Mouse (Mus musculus) heart, embryonic 12.5 days (tissue): Measurements from ENCODE around the gene Zfp663. TPM values are rescaled to one million over a fixed set of nuclear protein-coding genes. Genes with fewer than 3 reads are reported as not detected.

Experiments used
- ATAC-seq: fragments of 200-750 bp; cut with Nextera tagmentation; 2 replicates; pipeline ENCODE4 v1.8.0; 2017; ENCODE audit warnings: moderate TSS enrichment, moderate library complexity; ENCODE audit not compliant: insufficient number of reproducible peaks, low FRiP score
- H3K27ac ChIP-seq: fragments of 300-500 bp; sonication (generic); 2 replicates; pipeline ENCODE4 v1.5.1; 2016; ENCODE audit warnings: mild to moderate bottlenecking, moderate library complexity; ENCODE audit not compliant: poor library complexity, severe bottlenecking
- H3K27me3 ChIP-seq: fragments of 300-500 bp; sonication (generic); replicated peaks from 2 replicates; pipeline ENCODE4 v1.6.1; 2016; ENCODE audit warnings: mild to moderate bottlenecking, moderate library complexity
- H3K36me3 ChIP-seq: fragments of 300-500 bp; sonication (generic); 2 replicates; pipeline ENCODE4 v1.6.1; 2016; ENCODE audit warnings: mild to moderate bottlenecking, moderate library complexity
- H3K4me1 ChIP-seq: fragments of 300-500 bp; sonication (generic); replicated peaks from 2 replicates; pipeline ENCODE4 v1.6.1; 2016; ENCODE audit warnings: mild to moderate bottlenecking
- H3K4me2 ChIP-seq: fragments of 300-500 bp; sonication (generic); 2 replicates; pipeline ENCODE4 v1.6.1; 2016; ENCODE audit warnings: mild to moderate bottlenecking, moderate library complexity
- H3K4me3 ChIP-seq: fragments of 300-500 bp; sonication (generic); 2 replicates; pipeline ENCODE4 v1.5.1; 2016; ENCODE audit warnings: mild to moderate bottlenecking
- H3K9ac ChIP-seq: fragments of 300-500 bp; sonication (generic); 2 replicates; pipeline ENCODE4 v1.6.1; 2016; ENCODE audit warnings: mild to moderate bottlenecking, moderate library complexity
- H3K9me3 ChIP-seq: fragments of 300-500 bp; sonication (generic); replicated peaks from 2 replicates; pipeline ENCODE4 v1.6.1; 2016; ENCODE audit warnings: mild to moderate bottlenecking, moderate library complexity
- WGBS: fragments of 180-500 bp; shearing (Covaris S2); methylation state at CpG from one replicate; pipeline ENCODE4 v1.1.7; 2016; 5-methylcytosine and 5-hydroxymethylcytosine counted together
- polyA plus RNA-seq: library from polyadenylated mRNA; unstranded; fragments of >200 nt; fragmentation: Nextera tagmentation; extraction: Ambion mirVana; gene quantifications from 2 replicates; pipeline ENCODE4 v1.2.1, GENCODE M21; 2016

Zfp663 gene
- polyA plus RNA-seq, 1 experiment from 2014 or later, result not detected

DNA sequence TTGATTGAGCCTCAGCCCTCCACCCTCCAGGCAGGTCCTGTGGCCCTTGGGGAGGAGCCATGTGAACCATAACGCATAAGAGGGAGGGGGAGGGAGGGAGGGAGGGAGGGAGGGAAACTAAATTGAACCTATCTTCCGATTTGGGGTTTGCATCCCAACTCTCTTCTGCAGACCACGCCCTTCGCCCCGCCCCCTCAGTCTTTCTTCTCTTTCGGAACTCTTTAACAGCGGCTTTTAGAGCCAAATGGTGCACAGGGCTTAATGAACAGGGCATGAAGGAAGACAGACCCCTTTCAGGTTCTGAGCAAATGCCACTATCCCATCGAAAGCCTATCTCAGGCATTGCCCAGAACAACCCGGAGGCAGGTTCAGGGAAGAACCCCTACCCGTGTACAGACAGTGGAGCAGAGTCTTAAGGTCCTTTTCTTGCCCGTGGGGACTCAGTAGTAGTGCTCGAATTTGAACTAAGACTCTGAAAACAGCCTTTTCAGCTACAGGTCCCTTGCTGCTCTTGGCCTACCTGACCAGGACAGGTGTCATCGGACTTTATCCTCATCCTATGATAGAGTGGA, 575 bp downstream of the Zfp663 start:
- ATAC-seq, result no peak

GRCm38 (mm10) chr2:165367047-165367520, 1.4 kb downstream of the Zfp663 start:
- ATAC-seq, result peak; percentile 59; the same call in 1 of the 2 replicates
- WGBS, result 4% methylated on average over 5 of the region's 8 CpGs
- peaks cover 53% of the 10 kb centered on the region for H3K27me3 ChIP-seq

More for the DNA sequence above, 575 bp downstream of the Zfp663 start:
- Histone ChIP-seq H3K4me2 (peak overlapping the region; percentile 52), H3K9me3 (no peaks in the 10 kb centered on the region), H3K27me3 (peaks cover 45% of the 10 kb centered on the region), H3K36me3 (no peaks in the 10 kb centered on the region), H3K27ac (no peak overlapping the region), H3K4me3 (peak overlapping the region; percentile 9), H3K9ac (no peak overlapping the region), H3K4me1 (peaks cover 24% of the 10 kb centered on the region)
- WGBS, result 6% methylated on average over 12 of the region's 13 CpGs

DNA sequence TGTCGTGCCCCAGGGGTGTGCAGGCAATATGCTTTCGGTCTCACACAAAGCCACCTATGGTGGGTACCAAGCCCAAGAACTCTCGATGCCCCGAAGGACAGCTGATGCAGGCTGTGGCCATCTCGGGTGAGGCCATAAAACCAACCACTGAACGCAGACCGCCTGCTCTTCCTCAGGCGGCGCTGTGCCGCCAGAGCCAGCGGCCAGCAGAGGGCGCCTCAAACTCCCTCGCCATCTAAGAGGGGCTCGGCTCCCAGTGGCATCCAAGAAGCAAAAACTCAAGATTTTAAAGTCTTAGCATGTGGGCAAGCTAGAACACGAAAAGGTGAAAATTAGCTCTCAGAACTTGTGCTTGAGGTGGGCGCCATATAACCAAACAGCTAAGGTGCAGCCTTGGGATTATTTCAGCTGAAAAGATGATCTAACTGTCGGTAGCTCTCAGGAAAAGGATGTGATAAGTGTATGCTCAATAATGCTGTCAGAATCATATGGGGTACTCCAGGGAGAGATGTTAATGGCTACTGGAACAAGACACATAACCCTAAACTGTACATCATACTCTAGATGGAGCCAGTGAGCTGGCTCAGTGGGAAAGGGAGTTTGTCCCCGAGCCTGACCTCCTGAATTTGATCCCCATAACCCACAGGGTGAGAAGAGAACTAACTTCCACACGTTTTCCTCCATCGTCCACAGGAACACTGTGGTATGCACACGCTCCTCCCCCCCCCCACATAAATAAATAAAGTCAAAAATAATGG, 4.0 kb downstream of the Zfp663 start:
- Histone ChIP-seq H3K27me3 (peaks cover 60% of the 10 kb centered on the region), H3K9ac (no peak overlapping the region)
- WGBS, result 11% methylated on average over 21 of the region's 21 CpGs

More at GRCm38 (mm10) chr2:165367047-165367520, 1.4 kb downstream of the Zfp663 start:
- H3K27ac ChIP-seq, result no peak overlapping the region
- no peak overlapping the region for H3K9ac ChIP-seq
- peaks cover 24% of the 10 kb centered on the region for H3K4me1 ChIP-seq
- peak overlapping the region; percentile 27 for H3K4me2 ChIP-seq
- no peaks in the 10 kb centered on the region for H3K9me3 ChIP-seq
- H3K36me3 ChIP-seq, result no peaks in the 10 kb centered on the region
- H3K4me3 ChIP-seq, result no peak overlapping the region

DNA sequence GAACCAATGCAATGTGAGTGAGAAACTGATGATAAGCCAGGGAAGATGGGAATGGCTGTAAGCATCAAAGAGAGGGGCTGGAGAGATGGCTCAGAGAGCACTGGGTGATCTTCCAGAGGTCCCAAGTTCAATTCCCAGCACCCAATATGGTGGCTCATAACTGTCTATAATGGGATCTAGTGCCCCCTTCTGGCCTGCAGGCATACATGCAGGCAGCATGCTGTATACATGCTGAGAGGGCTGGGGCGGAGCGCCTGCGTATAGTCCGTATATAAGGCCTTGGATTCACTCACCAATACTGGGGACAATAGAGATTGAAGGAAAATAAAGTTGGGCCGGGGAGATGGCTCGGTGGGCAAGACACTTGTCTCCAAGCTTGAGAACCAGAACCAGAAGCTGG, 5.2 kb downstream of the Zfp663 start:
- Histone ChIP-seq H3K4me2 (no peak overlapping the region), H3K9me3 (no peaks in the 10 kb centered on the region), H3K27me3 (peaks cover 53% of the 10 kb centered on the region), H3K9ac (no peak overlapping the region), H3K4me3 (no peak overlapping the region), H3K4me1 (peaks cover 20% of the 10 kb centered on the region), H3K36me3 (no peaks in the 10 kb centered on the region), H3K27ac (no peak overlapping the region)
- ATAC-seq, result no peak
- 82% methylated on average over 6 of the region's 6 CpGs for WGBS

More for the DNA sequence above, 4.0 kb downstream of the Zfp663 start:
- no peak overlapping the region for H3K27ac ChIP-seq
- H3K4me3 ChIP-seq, result 0 out of 2 replicates have a peak overlapping the region, but pooled peaks have one; percentile 4
- H3K4me2 ChIP-seq, result peak overlapping the region; percentile 50
- ATAC-seq, result 0 out of 2 replicates have a peak, but pooled peaks have one; percentile 16
- no peaks in the 10 kb centered on the region for H3K9me3 ChIP-seq
- no peaks in the 10 kb centered on the region for H3K36me3 ChIP-seq
- H3K4me1 ChIP-seq, result peaks cover 24% of the 10 kb centered on the region

GRCm38 (mm10) chr2:165360861-165361260, 7.7 kb downstream of the Zfp663 start:
- peaks cover 35% of the 10 kb centered on the region for H3K27me3 ChIP-seq
- WGBS, result 0% methylated on average over 1 of the region's 1 CpGs
- no peak overlapping the region for H3K27ac ChIP-seq
- no peak for ATAC-seq
- H3K36me3 ChIP-seq, result no peaks in the 10 kb centered on the region
- H3K9ac ChIP-seq, result no peak overlapping the region
- H3K4me3 ChIP-seq, result no peak overlapping the region
- peaks cover 5% of the 10 kb centered on the region; the same call in 1 of the 2 replicates for H3K4me1 ChIP-seq
- no peak overlapping the region for H3K4me2 ChIP-seq
- H3K9me3 ChIP-seq, result peaks cover under 1% of the 10 kb centered on the region; the same call in 1 of the 2 replicates

DNA sequence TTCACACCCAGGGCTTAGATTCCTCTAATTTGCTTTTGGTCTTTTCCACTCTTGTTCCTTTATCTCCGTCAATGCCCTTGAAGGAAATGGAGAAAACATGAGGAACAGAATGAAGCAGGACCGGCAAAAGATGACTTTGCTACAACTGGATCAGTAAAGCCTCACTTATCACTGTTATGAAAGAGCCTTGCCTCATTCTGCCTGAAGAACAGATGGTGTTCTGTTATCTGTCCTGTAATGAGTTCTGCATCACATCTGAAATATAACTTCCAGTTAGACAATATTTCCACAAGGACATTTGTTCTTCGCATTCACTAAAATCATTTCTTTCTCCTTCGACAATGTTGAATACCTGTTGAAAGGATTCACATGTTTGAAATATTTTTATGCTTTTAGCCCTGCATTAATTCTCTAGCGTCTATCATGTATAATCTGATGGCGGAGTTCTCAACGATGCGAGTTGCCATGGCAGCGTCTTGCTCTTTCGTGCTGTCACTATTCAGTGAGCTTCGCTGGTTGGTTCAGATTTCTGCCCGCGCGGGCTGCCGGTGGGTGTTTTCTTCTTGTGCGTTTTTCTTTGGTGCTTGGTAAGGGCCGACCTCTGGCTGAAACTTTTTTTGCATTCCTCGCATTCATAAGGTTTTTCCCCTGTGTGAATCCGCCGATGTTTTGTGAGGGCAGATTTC, 16.6 kb downstream of the Zfp663 start:
- Histone ChIP-seq H3K9me3 (peaks cover 41% of the 10 kb centered on the region), H3K4me1 (no peaks in the 10 kb centered on the region), H3K27me3 (0 out of 2 replicates have a peak, but pooled peaks cover 3% of the 10 kb centered on the region), H3K27ac (no peak overlapping the region), H3K9ac (no peak overlapping the region), H3K4me3 (no peak overlapping the region), H3K36me3 (no peaks in the 10 kb centered on the region), H3K4me2 (no peak overlapping the region)
- 84% methylated on average over 20 of the region's 20 CpGs for WGBS
- ATAC-seq, result no peak

DNA sequence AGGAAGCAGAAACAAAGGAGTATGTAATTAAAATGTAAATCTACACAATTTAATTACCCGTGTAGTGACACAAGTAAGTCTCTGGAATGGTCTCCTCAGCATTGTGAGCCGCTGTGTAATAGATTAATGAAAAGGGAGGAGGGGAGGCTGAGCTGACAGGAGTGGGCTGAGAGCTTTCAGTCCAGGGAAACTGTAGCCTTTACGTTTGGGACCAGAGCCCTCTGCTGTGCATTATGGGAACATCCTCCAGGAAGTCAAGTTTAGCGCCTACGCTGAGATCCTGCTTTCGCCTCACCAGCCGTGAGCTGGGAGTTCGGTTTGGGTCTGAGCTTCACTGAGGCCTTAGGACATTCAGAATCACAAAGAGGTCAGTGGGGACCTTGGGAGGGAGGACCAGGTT, 19.1 kb downstream of the Zfp663 start:
- no peaks in the 10 kb centered on the region for H3K4me1 ChIP-seq
- ATAC-seq, result no peak
- H3K27ac ChIP-seq, result no peak overlapping the region
- H3K4me3 ChIP-seq, result no peak overlapping the region
- no peak overlapping the region for H3K9ac ChIP-seq
- no peaks in the 10 kb centered on the region for H3K36me3 ChIP-seq
- peaks cover 3% of the 10 kb centered on the region; the same call in 1 of the 2 replicates for H3K27me3 ChIP-seq
- peaks cover 38% of the 10 kb centered on the region for H3K9me3 ChIP-seq
- WGBS, result 21% methylated on average over 8 of the region's 8 CpGs
- H3K4me2 ChIP-seq, result no peak overlapping the region

GRCm38 (mm10) chr2:165346180-165346579, 22.3 kb downstream of the Zfp663 start:
- no peak for ATAC-seq
- no peak overlapping the region for H3K4me2 ChIP-seq
- no peak overlapping the region for H3K27ac ChIP-seq
- peaks cover 7% of the 10 kb centered on the region; the same call in 1 of the 2 replicates for H3K27me3 ChIP-seq
- H3K9me3 ChIP-seq, result peaks cover 10% of the 10 kb centered on the region; the same call in 1 of the 2 replicates
- no peak overlapping the region for H3K9ac ChIP-seq
- no peaks in the 10 kb centered on the region for H3K4me1 ChIP-seq
- H3K4me3 ChIP-seq, result no peak overlapping the region
- 87% methylated on average over 5 of the region's 5 CpGs for WGBS
- H3K36me3 ChIP-seq, result no peaks in the 10 kb centered on the region

DNA sequence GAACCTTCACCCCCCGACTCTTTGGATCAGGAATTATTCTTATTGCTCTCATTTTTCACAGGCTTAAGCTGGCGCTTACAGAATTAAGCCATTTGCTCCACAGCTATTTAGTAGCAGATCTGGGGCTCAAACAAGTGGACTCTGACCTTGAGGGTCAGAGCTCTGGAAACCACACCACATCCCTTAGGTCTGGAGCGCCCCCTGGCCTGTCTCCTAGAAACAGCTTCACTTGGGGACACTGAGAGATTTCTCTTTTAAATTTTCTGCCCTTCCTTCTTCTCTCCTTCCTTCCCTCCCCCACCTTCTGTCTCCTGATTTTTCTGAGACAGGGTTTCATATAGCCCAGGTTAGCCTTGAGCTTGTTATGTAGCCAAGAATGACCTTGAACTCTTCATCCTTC, 31.3 kb downstream of the Zfp663 start:
- H3K9me3 ChIP-seq, result no peaks in the 10 kb centered on the region
- no peak overlapping the region for H3K9ac ChIP-seq
- H3K27me3 ChIP-seq, result peaks cover 18% of the 10 kb centered on the region; the same call in 1 of the 2 replicates
- WGBS, result 24% methylated on average over 3 of the region's 3 CpGs
- H3K27ac ChIP-seq, result no peak overlapping the region
- no peaks in the 10 kb centered on the region for H3K36me3 ChIP-seq
- ATAC-seq, result no peak
- H3K4me2 ChIP-seq, result no peak overlapping the region
- H3K4me1 ChIP-seq, result no peaks in the 10 kb centered on the region
- H3K4me3 ChIP-seq, result no peak overlapping the region

DNA sequence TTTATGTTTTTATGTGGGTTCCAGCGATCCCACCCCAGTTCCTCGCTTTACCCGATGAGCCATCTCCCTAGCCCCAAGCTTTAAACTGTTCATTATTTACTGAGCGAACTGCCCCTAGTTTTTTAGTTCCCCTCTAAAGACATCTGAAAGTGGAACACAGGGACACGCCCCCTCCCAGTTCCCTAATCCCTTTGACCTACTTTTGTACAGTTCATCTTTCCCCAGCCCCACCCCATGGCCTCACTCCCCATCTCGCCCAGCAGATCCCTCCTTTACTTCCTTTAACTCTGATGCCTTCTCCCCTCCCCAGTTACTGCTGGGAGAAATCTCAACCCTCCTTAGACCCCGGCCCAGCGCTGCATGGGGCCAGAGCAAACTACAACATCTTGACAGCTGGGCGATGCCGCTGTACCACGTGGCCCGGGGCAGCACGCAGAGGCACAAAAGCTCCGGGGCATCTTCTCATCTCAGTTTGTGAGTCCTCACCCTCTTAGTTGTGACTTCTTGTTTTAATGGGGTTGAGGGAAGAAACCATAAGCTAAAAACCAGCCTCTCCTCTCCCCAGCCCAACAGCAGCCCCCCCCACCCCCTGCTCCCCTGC, 35.8 kb downstream of the Zfp663 start:
- Histone ChIP-seq H3K4me3 (no peak overlapping the region), H3K9me3 (no peaks in the 10 kb centered on the region), H3K36me3 (no peaks in the 10 kb centered on the region), H3K4me2 (no peak overlapping the region), H3K9ac (no peak overlapping the region), H3K27ac (no peak overlapping the region), H3K27me3 (0 out of 2 replicates have a peak, but pooled peaks cover 2% of the 10 kb centered on the region), H3K4me1 (no peaks in the 10 kb centered on the region)
- no peak for ATAC-seq
- WGBS, result 49% methylated on average over 14 of the region's 14 CpGs
